Comparison of ENCODE assay signal across 8 mouse cellular contexts in the genomic region with DNA sequence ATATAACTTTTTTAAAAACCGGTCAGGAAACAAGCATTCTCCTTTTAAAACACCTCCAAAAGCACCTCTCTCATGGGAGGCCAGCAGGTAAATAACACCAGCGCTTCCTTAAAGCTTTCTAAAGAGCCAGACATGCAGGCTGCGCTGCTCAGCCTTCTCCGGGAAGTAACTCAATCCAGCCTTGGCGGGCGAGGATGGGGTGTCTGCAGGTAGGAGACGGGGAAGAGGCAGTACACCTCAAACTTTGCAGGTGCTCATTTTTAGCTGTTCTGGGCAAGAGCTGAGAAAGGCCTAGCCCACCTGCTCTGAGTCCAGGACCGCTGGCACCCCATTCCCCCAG. TPM values are rescaled to one million over a fixed set of nuclear protein-coding genes. Genes with fewer than 3 reads are reported as not detected.
DNase-seq lines count a peak whose midpoint lies in the region; ATAC-seq and TF ChIP-seq lines count a peak whose summit lies in the region.

No protein-coding gene starts in this region.

- no peak for TF ChIP-seq POLR2A in lung, adult 2 months (IDR thresholded peaks at IDR 0.05; ENCODE audit: borderline replicate concordance, extremely low read depth, low read depth, low read length)

- ATAC-seq in monocyte, adult 5-6 weeks (replicated peaks; ENCODE audit: insufficient number of reproducible peaks, low FRiP score, low TSS enrichment, poor library complexity, severe bottlenecking) = no peak

- DNase-seq in lung, adult 2 months = no peak
- DNase-seq in lung, postnatal 25 days (ENCODE audit: low spot score) = no peak
- DNase-seq in embryonic facial prominence, embryonic 10.5 days (ENCODE audit: low spot score) = no peak
- peak; percentile 3 for DNase-seq in induced T-regulatory cell, adult 2 months (ENCODE audit: low read depth)
- DNase-seq in layer of hippocampus, adult 9-11 months = no peak
- DNase-seq in embryo, embryonic 11 days = no peak

- H3K27ac ChIP-seq in embryonic facial prominence, embryonic 10.5 days (replicated peaks) = peak overlapping the region; percentile 87
- H3K27ac ChIP-seq in macrophage = no peak overlapping the region

- peak overlapping the region; percentile 100 for H3K4me3 ChIP-seq in lung, adult 2 months (replicated peaks; ENCODE audit: extremely low read depth, low read depth, low read length)
- peak overlapping the region; percentile 92 for H3K4me3 ChIP-seq in embryonic facial prominence, embryonic 10.5 days
- peak overlapping the region; percentile 33 for H3K4me3 ChIP-seq in macrophage (ENCODE audit: inconsistent target)

- no peaks in the 10 kb centered on the region for H3K9me3 ChIP-seq in embryonic facial prominence, embryonic 10.5 days

- H3K27me3 ChIP-seq in embryonic facial prominence, embryonic 10.5 days (replicated peaks; ENCODE audit: low read depth, poor library complexity, severe bottlenecking) = peaks cover 20% of the 10 kb centered on the region

- H3K4me1 ChIP-seq in lung, adult 2 months (ENCODE audit: control insufficient read depth, insufficient read depth, low read length) = peaks cover 7% of the 10 kb centered on the region
- H3K4me1 ChIP-seq in embryonic facial prominence, embryonic 10.5 days = peaks cover 17% of the 10 kb centered on the region

- WGBS in lung, adult 2 months = 10% methylated on average over 8 of the region's 8 CpGs
- WGBS in embryonic facial prominence, embryonic 10.5 days = 4% methylated on average over 8 of the region's 8 CpGs
- 29% methylated on average over 7 of the region's 8 CpGs for WGBS in macrophage (ENCODE audit: missing documents)

- H3K79me2 ChIP-seq in macrophage (ENCODE audit: inconsistent target) = no peaks in the 10 kb centered on the region

- peaks cover 17% of the 10 kb centered on the region for H3K36me3 ChIP-seq in embryonic facial prominence, embryonic 10.5 days (replicated peaks)
- H3K36me3 ChIP-seq in macrophage (ENCODE audit: inconsistent target) = no peaks in the 10 kb centered on the region

- no peak for TF ChIP-seq CTCF in lung, adult 2 months (IDR thresholded peaks at IDR 0.05; ENCODE audit: insufficient read depth, low read length)

RNA-seq across cellular contexts. Expression of gene Nos1ap, which starts 0.8 kb away (rescaled TPM):
- polyA plus RNA-seq in lung, adult 2 months (2012; rRNA removed) = 17.7 and 28.9 TPM in 2 replicates
- polyA plus RNA-seq in embryonic facial prominence, embryonic 10.5 days (2016; fragmentation: Nextera tagmentation; extraction: Ambion mirVana) = 6.5 and 8.9 TPM in 2 replicates
- 10 to 100 TPM in 10 of 26 experiments, 1 to 10 TPM in 16; 2.4 to 19.7 (median 8.1) TPM for total RNA-seq in macrophage (2018; cell fraction: chromatin; rRNA removed)
- 1 to 10 TPM in 20 of 26 experiments, under 1 TPM in 6; 0.56 to 4.4 (median 1.9) TPM for total RNA-seq in macrophage (2018; cell fraction: cytosol; rRNA removed)
- 10 to 100 TPM in 8 of 26 experiments, 1 to 10 TPM in 18; 1.8 to 21.7 (median 6.3) TPM for total RNA-seq in macrophage (2018; cell fraction: nucleus; rRNA removed)
- polyA plus RNA-seq in macrophage (2018) = 1.5 to 2.6 TPM (median 1.6 TPM) in 3 replicates
- total RNA-seq in monocyte, adult 5-6 weeks (2017) = 0.21 to 1.8 TPM (median 1.8 TPM) in 3 replicates

RNA-seq across cellular contexts. Expression of gene Olfml2b, which starts 55.5 kb away (rescaled TPM):
- polyA plus RNA-seq in lung, adult 2 months (2012; rRNA removed) = 16.1 and 16.7 TPM in 2 replicates
- polyA plus RNA-seq in embryonic facial prominence, embryonic 10.5 days (2016; fragmentation: Nextera tagmentation; extraction: Ambion mirVana) = 5.5 and 6.0 TPM in 2 replicates
- 1 to 10 TPM in 1 of 26 experiments, under 1 TPM in 3, not detected in 22; 0.18 to 3.4 (median 0.31) TPM for total RNA-seq in macrophage (2018; cell fraction: chromatin; rRNA removed)
- total RNA-seq in macrophage (2018; cell fraction: cytosol; rRNA removed) = under 1 TPM; 0.06 to 0.39 (median 0.16) TPM
- total RNA-seq in macrophage (2018; cell fraction: nucleus; rRNA removed) = 1 to 10 TPM in 2 of 26 experiments, under 1 TPM in 14, not detected in 10; 0.12 to 1.6 (median 0.25) TPM
- 0.11 to 2.1 TPM (median 0.33 TPM) in 3 replicates for polyA plus RNA-seq in macrophage (2018)
- not detected in 3 replicates for total RNA-seq in monocyte, adult 5-6 weeks (2017)

Comparison
In these comparisons a context has a peak if more than half of its experiments do, and no peak if none do; other contexts are left out.
1. H3K4me3 ChIP-seq: peak in every context shown above with its lines; median percentile 100 in lung, adult 2 months; 92 in embryonic facial prominence, embryonic 10.5 days; 33 in macrophage.